Mouse (Mus musculus) small intestine, adult 2 months (tissue): ENCODE data around the gene Pgm2.

ENCODE experiments used
- CTCF ChIP-seq: fragments of 200-500 bp; IDR thresholded peaks from 2 replicates; pipeline ENCODE4 v1.5.1; 2012; ENCODE audit warnings: low read depth, mild to moderate bottlenecking, control low read depth, inconsistent platforms, low read length, moderate library complexity, mixed read lengths; ENCODE audit not compliant: insufficient replicate concordance, insufficient read length; ENCODE audit errors: extremely low read depth
- POLR2A ChIP-seq: fragments of 200-500 bp; IDR thresholded peaks from 2 replicates; pipeline ENCODE4 v1.6.1; 2012; ENCODE audit warnings: low read depth, mild to moderate bottlenecking, control low read depth, inconsistent platforms, low read length, moderate library complexity

DNA sequence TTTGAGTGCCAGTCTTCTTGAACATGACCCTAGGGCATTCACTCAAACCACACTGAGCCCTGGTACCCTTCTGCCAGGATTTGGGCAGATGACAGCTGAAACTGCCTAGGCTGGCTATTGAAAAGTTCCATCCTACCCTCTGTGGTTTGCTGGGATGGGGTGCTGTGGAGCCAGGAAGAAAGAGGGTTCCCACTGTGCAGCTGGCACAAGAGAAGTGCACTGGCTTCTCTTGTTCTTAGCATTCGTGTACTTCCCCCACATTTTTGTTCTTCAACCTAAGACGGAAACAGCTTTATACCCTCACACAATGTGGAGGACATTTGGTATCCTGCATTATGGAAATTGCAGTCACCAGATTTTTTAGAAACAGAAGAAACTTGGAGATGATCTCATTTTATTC lies 73.1 kb downstream of the Pgm2 start:
- no peak for TF ChIP-seq POLR2A
- no peak for TF ChIP-seq CTCF
